In genomic region chr12:112456144-112456713, GRCm38 (mm10) we compare ENCODE assay signal across 15 mouse cellular contexts. TPM values are rescaled to one million over a fixed set of nuclear protein-coding genes. Genes with fewer than 3 reads are reported as not detected.
DNase-seq lines count a peak whose midpoint lies in the region; ATAC-seq and TF ChIP-seq lines count a peak whose summit lies in the region.
"Had no signal": no experiment of that assay in that cellular context is flagged by ENCODE, and none has a peak within 500 bp of the region (broad histone marks: within the 10 kb centered on the region; RNA-seq: fewer than 3 reads in every experiment).

No protein-coding gene starts in this region.

- H3K4me3 ChIP-seq in kidney, adult 2 months (ENCODE audit: insufficient read depth, low read depth, low read length): no peak overlapping the region
- no peak overlapping the region for H3K4me3 ChIP-seq in cortical plate, adult 2 months (ENCODE audit: insufficient read depth, low read length)
- no peak overlapping the region for H3K4me3 ChIP-seq in lung, embryonic 16.5 days (ENCODE audit: low read length)
- H3K4me3 ChIP-seq in forebrain, embryonic 15.5 days: no peak overlapping the region
- H3K4me3 ChIP-seq: hindbrain, embryonic 13.5 days; limb, embryonic 15.5 days; neural tube, embryonic 12.5 days had no signal

- TF ChIP-seq POLR2A in kidney, adult 2 months (IDR thresholded peaks at IDR 0.05; ENCODE audit: low read depth, low read length): no peak
- TF ChIP-seq POLR2A in cortical plate, adult 2 months (IDR thresholded peaks at IDR 0.05; ENCODE audit: extremely low read depth, insufficient read depth, low read length): no peak

- no peak overlapping the region for H3K4me2 ChIP-seq in lung, embryonic 16.5 days (ENCODE audit: low read depth, low read length)
- no peak overlapping the region for H3K4me2 ChIP-seq in forebrain, embryonic 15.5 days (replicated peaks)
- H3K4me2 ChIP-seq: hindbrain, embryonic 13.5 days; limb, embryonic 15.5 days; neural tube, embryonic 12.5 days had no signal

- no peaks in the 10 kb centered on the region for H3K27me3 ChIP-seq in kidney, adult 2 months (replicated peaks; ENCODE audit: control insufficient read depth, insufficient read depth, low read length)
- H3K27me3 ChIP-seq in lung, embryonic 16.5 days (ENCODE audit: control insufficient read depth, insufficient read depth, low read depth, low read length): no peaks in the 10 kb centered on the region
- no peaks in the 10 kb centered on the region for H3K27me3 ChIP-seq in forebrain, embryonic 15.5 days

- H3K36me3 ChIP-seq in kidney, adult 2 months (ENCODE audit: control insufficient read depth, insufficient read depth, low read length): no peaks in the 10 kb centered on the region
- no peaks in the 10 kb centered on the region for H3K36me3 ChIP-seq in lung, embryonic 16.5 days (ENCODE audit: control insufficient read depth, insufficient read depth, low read length)
- no peaks in the 10 kb centered on the region for H3K36me3 ChIP-seq in forebrain, embryonic 15.5 days
- H3K36me3 ChIP-seq: hindbrain, embryonic 13.5 days; limb, embryonic 15.5 days; neural tube, embryonic 12.5 days had no signal

- 72% methylated on average over 6 of the region's 6 CpGs for WGBS in kidney, adult 2 months
- 52% methylated on average over 6 of the region's 6 CpGs for WGBS in lung, embryonic 16.5 days
- 87% methylated on average over 6 of the region's 6 CpGs for WGBS in forebrain, embryonic 15.5 days

- peak overlapping the region; percentile 30; the same call in 1 of the 2 replicates for H3K27ac ChIP-seq in kidney, adult 2 months (ENCODE audit: insufficient read depth, low read depth, low read length)
- H3K27ac ChIP-seq in cortical plate, adult 2 months (ENCODE audit: insufficient read depth, low read length): peak overlapping the region; percentile 48; the same call in 1 of the 2 replicates
- H3K27ac ChIP-seq in lung, embryonic 16.5 days (ENCODE audit: low read length): peak overlapping the region; percentile 0; the same call in 1 of the 2 replicates
- no peak overlapping the region for H3K27ac ChIP-seq in forebrain, embryonic 15.5 days (replicated peaks)
- H3K27ac ChIP-seq: hindbrain, embryonic 13.5 days; limb, embryonic 15.5 days; neural tube, embryonic 12.5 days had no signal

- DNase-seq in kidney, adult 2 months: peak; percentile 54
- DNase-seq in kidney, adult 9 months: no peak
- DNase-seq in heart, adult 9 months (ENCODE audit: low spot score in 2 of 2): peak; percentile 27 to 68
- DNase-seq in gastrocnemius, postnatal 14 days: no peak
- DNase-seq: cerebellum, adult 11 months; gastrocnemius, postnatal 36 days had no signal

- H3K4me1 ChIP-seq in kidney, adult 2 months (ENCODE audit: control insufficient read depth, insufficient read depth, low read length): no peaks in the 10 kb centered on the region
- H3K4me1 ChIP-seq in cortical plate, adult 2 months (ENCODE audit: control insufficient read depth, insufficient read depth, low read length): peaks cover 3% of the 10 kb centered on the region; the same call in 1 of the 2 replicates
- H3K4me1 ChIP-seq in lung, embryonic 16.5 days (replicated peaks; ENCODE audit: control insufficient read depth, insufficient read depth, low read length): no peaks in the 10 kb centered on the region
- peaks cover 36% of the 10 kb centered on the region for H3K4me1 ChIP-seq in forebrain, embryonic 15.5 days

- H3K9me3 ChIP-seq in lung, embryonic 16.5 days (ENCODE audit: control insufficient read depth, low read length): no peaks in the 10 kb centered on the region
- no peaks in the 10 kb centered on the region for H3K9me3 ChIP-seq in forebrain, embryonic 15.5 days
- H3K9me3 ChIP-seq: hindbrain, embryonic 13.5 days; limb, embryonic 15.5 days; neural tube, embryonic 12.5 days had no signal

- no peak overlapping the region for H3K9ac ChIP-seq in lung, embryonic 16.5 days (ENCODE audit: low read length)
- H3K9ac ChIP-seq in forebrain, embryonic 15.5 days (replicated peaks): no peak overlapping the region
- H3K9ac ChIP-seq: limb, embryonic 15.5 days; neural tube, embryonic 12.5 days had no signal

- intact Hi-C loops in gastrocnemius, postnatal 14 days (cut with DNase I; ENCODE audit: low total_unique reads): no loop called here

- no peak for TF ChIP-seq CTCF in kidney, adult 2 months (conservative IDR thresholded peaks at IDR 0.05; ENCODE audit: insufficient read depth, insufficient read length, low read depth, low read length)
- no peak for TF ChIP-seq CTCF in cortical plate, adult 2 months (IDR thresholded peaks at IDR 0.05; ENCODE audit: extremely low read depth, insufficient read depth, low read length)

- ATAC-seq in lung, embryonic 16.5 days (ENCODE audit: low read depth): peak; percentile 61
- ATAC-seq in forebrain, embryonic 15.5 days (replicated peaks): no peak
- ATAC-seq: forebrain, embryonic 16.5 days had no signal

RNA-seq across cellular contexts. Expression of gene A530016L24Rik, which starts 33.0 kb away (rescaled TPM):
- 11.4 and 16.2 TPM in 2 replicates for polyA plus RNA-seq in kidney, adult 2 months (2012; rRNA removed)
- polyA plus RNA-seq in cortical plate, adult 2 months (2012; rRNA removed): 0.06 TPM in 1 of 2 replicates, not detected in the other
- polyA plus RNA-seq in lung, embryonic 16.5 days (2015; fragmentation: Nextera tagmentation; extraction: Ambion mirVana): 0.10 TPM in 2 replicates
- 0.14 and 0.22 TPM in 2 replicates for polyA plus RNA-seq in forebrain, embryonic 15.5 days (2015; fragmentation: Nextera tagmentation; extraction: Ambion mirVana)
- under 1 TPM; 0.82 to 0.96 TPM for total RNA-seq in gastrocnemius, postnatal 14 days (2021)
- total RNA-seq: common myeloid progenitor, adult 5-6 weeks; megakaryocyte progenitor cell, adult 5-6 weeks had no signal

Comparison
In these comparisons a context has a peak if more than half of its experiments do, and no peak if none do; other contexts are left out.
1. DNase-seq: peak in kidney, adult 2 months (single experiment) and heart, adult 9 months (2 of 2); none in kidney, adult 9 months (single experiment) and gastrocnemius, postnatal 14 days (single experiment).
2. RNA of gene A530016L24Rik, which starts 33.0 kb away (polyA plus RNA-seq): 11.4 to 16.2 TPM in kidney, adult 2 months; 0.14 to 0.22 TPM in forebrain, embryonic 15.5 days, 0.10 TPM in lung, embryonic 16.5 days and 0.06 TPM in cortical plate, adult 2 months; every median in the first group is over 10 times any median in the second.